Comparison of ENCODE assay signal across 7 mouse cellular contexts in the genomic region with DNA sequence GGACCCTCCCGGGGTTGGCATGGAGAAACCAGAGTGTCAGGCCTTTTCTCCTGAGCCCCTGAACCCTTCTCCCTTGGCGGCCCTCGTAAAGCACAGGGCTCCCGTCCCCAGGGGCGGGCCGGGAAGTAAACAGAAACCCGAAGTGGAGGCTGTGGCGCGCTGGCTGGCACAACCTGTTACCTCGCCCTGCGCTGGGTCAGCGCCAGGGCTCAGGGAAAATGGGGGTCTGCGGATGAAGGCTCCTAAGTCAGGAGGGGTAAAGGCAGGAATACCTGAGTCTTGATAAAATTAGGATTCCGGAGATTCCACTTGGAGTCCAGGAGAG. TPM values are rescaled to one million over a fixed set of nuclear protein-coding genes. Genes with fewer than 3 reads are reported as not detected.
DNase-seq lines count a peak whose midpoint lies in the region; ATAC-seq and TF ChIP-seq lines count a peak whose summit lies in the region.

No protein-coding gene starts in this region.

- H3K27me3 ChIP-seq in hindbrain, embryonic 13.5 days: peaks cover 61% of the 10 kb centered on the region
- peaks cover 20% of the 10 kb centered on the region for H3K27me3 ChIP-seq in hindbrain, embryonic 11.5 days (ENCODE audit: control insufficient read depth, insufficient read depth, low read length)
- peaks cover 28% of the 10 kb centered on the region for H3K27me3 ChIP-seq in hindbrain, postnatal 0 days (ENCODE audit: insufficient read depth, low read length)

- H3K27ac ChIP-seq in hindbrain, embryonic 13.5 days: no peak overlapping the region
- H3K27ac ChIP-seq in hindbrain, embryonic 11.5 days (ENCODE audit: low read depth, low read length): no peak overlapping the region
- no peak overlapping the region for H3K27ac ChIP-seq in hindbrain, postnatal 0 days

- 6% methylated on average over 14 of the region's 14 CpGs for WGBS in hindbrain, embryonic 13.5 days
- 9% methylated on average over 14 of the region's 14 CpGs for WGBS in hindbrain, embryonic 11.5 days
- WGBS in hindbrain, postnatal 0 days: 5% methylated on average over 14 of the region's 14 CpGs

- no peak for DNase-seq in hindbrain, embryonic 11.5 days (ENCODE audit: low spot score)
- DNase-seq in hindbrain, postnatal 0 days (ENCODE audit: low spot score): no peak
- DNase-seq in lung, postnatal 10 days: peak; percentile 18
- DNase-seq in testis, postnatal 14 days (ENCODE audit: low spot score): no peak
- DNase-seq in layer of hippocampus, adult 9-11 months: no peak

- no peaks in the 10 kb centered on the region for H3K9me3 ChIP-seq in hindbrain, embryonic 13.5 days
- H3K9me3 ChIP-seq in hindbrain, embryonic 11.5 days (ENCODE audit: control insufficient read depth, low read length): no peaks in the 10 kb centered on the region
- H3K9me3 ChIP-seq in hindbrain, postnatal 0 days (ENCODE audit: low read length): no peaks in the 10 kb centered on the region

- H3K36me3 ChIP-seq in hindbrain, embryonic 13.5 days: peaks cover under 1% of the 10 kb centered on the region; the same call in 1 of the 2 replicates
- H3K36me3 ChIP-seq in hindbrain, embryonic 11.5 days (ENCODE audit: control insufficient read depth, insufficient read depth, low read length): no peaks in the 10 kb centered on the region
- H3K36me3 ChIP-seq in hindbrain, postnatal 0 days (ENCODE audit: insufficient read depth, low read length): no peaks in the 10 kb centered on the region

- 0 out of 2 replicates have a peak overlapping the region, but pooled peaks have one; percentile 5 for H3K4me3 ChIP-seq in hindbrain, embryonic 13.5 days
- no peak overlapping the region for H3K4me3 ChIP-seq in hindbrain, embryonic 11.5 days (ENCODE audit: low read depth, low read length)
- no peak overlapping the region for H3K4me3 ChIP-seq in hindbrain, postnatal 0 days (ENCODE audit: low read length)

- TF ChIP-seq CTCF in hindbrain, postnatal 0 days (IDR thresholded peaks at IDR 0.05; ENCODE audit: low read depth): no peak

- H3K4me2 ChIP-seq in hindbrain, embryonic 13.5 days: no peak overlapping the region
- H3K4me2 ChIP-seq in hindbrain, embryonic 11.5 days (replicated peaks; ENCODE audit: low read depth, low read length): no peak overlapping the region
- peak overlapping the region; percentile 22; the same call in 1 of the 2 replicates for H3K4me2 ChIP-seq in hindbrain, postnatal 0 days (ENCODE audit: low read depth, low read length)

- no peak overlapping the region for H3K9ac ChIP-seq in hindbrain, embryonic 13.5 days
- no peak overlapping the region for H3K9ac ChIP-seq in hindbrain, embryonic 11.5 days (ENCODE audit: low read depth, low read length)
- no peak overlapping the region for H3K9ac ChIP-seq in hindbrain, postnatal 0 days (replicated peaks; ENCODE audit: low read length)

- no peak for ATAC-seq in hindbrain, embryonic 13.5 days (ENCODE audit: low FRiP score)
- ATAC-seq in hindbrain, embryonic 11.5 days (ENCODE audit: low FRiP score): no peak
- ATAC-seq in common myeloid progenitor, adult 5-6 weeks (replicated peaks; ENCODE audit: low read depth, poor library complexity, severe bottlenecking): peak; percentile 34; the same call in 1 of the 2 replicates
- no peak for ATAC-seq in hindbrain, postnatal 0 days

- peaks cover 8% of the 10 kb centered on the region; the same call in 1 of the 2 replicates for H3K4me1 ChIP-seq in hindbrain, embryonic 13.5 days (replicated peaks)
- H3K4me1 ChIP-seq in hindbrain, embryonic 11.5 days (replicated peaks; ENCODE audit: control insufficient read depth, insufficient read depth, low read length): no peaks in the 10 kb centered on the region
- 0 out of 2 replicates have a peak, but pooled peaks cover 3% of the 10 kb centered on the region for H3K4me1 ChIP-seq in hindbrain, postnatal 0 days (ENCODE audit: insufficient read depth, low read length)

RNA-seq across cellular contexts. Expression of gene Bicdl2, which starts 0.5 kb away (rescaled TPM):
- polyA plus RNA-seq in hindbrain, embryonic 13.5 days (2015; fragmentation: Nextera tagmentation; extraction: Ambion mirVana): 0.10 TPM in 1 of 2 replicates, not detected in the other
- polyA plus RNA-seq in hindbrain, embryonic 11.5 days (2014; fragmentation: Nextera tagmentation; extraction: Ambion mirVana): 0.15 and 0.79 TPM in 2 replicates
- total RNA-seq in common myeloid progenitor, adult 5-6 weeks (2017): not detected in 2 replicates
- total RNA-seq in hindbrain, postnatal 0 days (2014; rRNA removed): not detected in 2 replicates
- 0.11 and 0.18 TPM in 2 replicates for polyA plus RNA-seq in hindbrain, postnatal 0 days (2015; fragmentation: Nextera tagmentation; extraction: Ambion mirVana)

RNA-seq across cellular contexts. Expression of gene Hcfc1r1, which starts 12.6 kb away (rescaled TPM):
- polyA plus RNA-seq in hindbrain, embryonic 13.5 days (2015; fragmentation: Nextera tagmentation; extraction: Ambion mirVana): 108 and 109 TPM in 2 replicates
- 49.7 and 52.5 TPM in 2 replicates for polyA plus RNA-seq in hindbrain, embryonic 11.5 days (2014; fragmentation: Nextera tagmentation; extraction: Ambion mirVana)
- 19.2 and 26.9 TPM in 2 replicates for total RNA-seq in common myeloid progenitor, adult 5-6 weeks (2017)
- total RNA-seq in hindbrain, postnatal 0 days (2014; rRNA removed): 107 and 126 TPM in 2 replicates
- 209 and 217 TPM in 2 replicates for polyA plus RNA-seq in hindbrain, postnatal 0 days (2015; fragmentation: Nextera tagmentation; extraction: Ambion mirVana)

RNA-seq across cellular contexts. Expression of gene Thoc6, which starts 12.8 kb away (rescaled TPM):
- polyA plus RNA-seq in hindbrain, embryonic 13.5 days (2015; fragmentation: Nextera tagmentation; extraction: Ambion mirVana): 47.2 and 50.2 TPM in 2 replicates
- 56.6 and 56.8 TPM in 2 replicates for polyA plus RNA-seq in hindbrain, embryonic 11.5 days (2014; fragmentation: Nextera tagmentation; extraction: Ambion mirVana)
- 44.6 and 55.5 TPM in 2 replicates for total RNA-seq in common myeloid progenitor, adult 5-6 weeks (2017)
- total RNA-seq in hindbrain, postnatal 0 days (2014; rRNA removed): 16.1 and 28.1 TPM in 2 replicates
- polyA plus RNA-seq in hindbrain, postnatal 0 days (2015; fragmentation: Nextera tagmentation; extraction: Ambion mirVana): 28.4 and 29.1 TPM in 2 replicates

RNA-seq across cellular contexts. Expression of gene Mmp25, which starts 15.8 kb away (rescaled TPM):
- polyA plus RNA-seq in hindbrain, embryonic 13.5 days (2015; fragmentation: Nextera tagmentation; extraction: Ambion mirVana): 1.2 and 1.7 TPM in 2 replicates
- polyA plus RNA-seq in hindbrain, embryonic 11.5 days (2014; fragmentation: Nextera tagmentation; extraction: Ambion mirVana): 0.82 and 0.99 TPM in 2 replicates
- total RNA-seq in common myeloid progenitor, adult 5-6 weeks (2017): 0.24 TPM in 1 of 2 replicates, not detected in the other
- 0.65 and 1.2 TPM in 2 replicates for total RNA-seq in hindbrain, postnatal 0 days (2014; rRNA removed)
- 1.2 and 1.3 TPM in 2 replicates for polyA plus RNA-seq in hindbrain, postnatal 0 days (2015; fragmentation: Nextera tagmentation; extraction: Ambion mirVana)

RNA-seq across cellular contexts. Expression of gene Tnfrsf12a, which starts 16.4 kb away (rescaled TPM):
- polyA plus RNA-seq in hindbrain, embryonic 13.5 days (2015; fragmentation: Nextera tagmentation; extraction: Ambion mirVana): 2.7 and 3.4 TPM in 2 replicates
- polyA plus RNA-seq in hindbrain, embryonic 11.5 days (2014; fragmentation: Nextera tagmentation; extraction: Ambion mirVana): 1.2 and 3.3 TPM in 2 replicates
- total RNA-seq in common myeloid progenitor, adult 5-6 weeks (2017): 10.1 and 13.2 TPM in 2 replicates
- 5.5 and 8.7 TPM in 2 replicates for total RNA-seq in hindbrain, postnatal 0 days (2014; rRNA removed)
- 7.3 and 7.7 TPM in 2 replicates for polyA plus RNA-seq in hindbrain, postnatal 0 days (2015; fragmentation: Nextera tagmentation; extraction: Ambion mirVana)
